In genomic region chr5:120569791-120570190, GRCm38 (mm10) we compare ENCODE assay signal across 17 mouse cellular contexts. TPM values are rescaled to one million over a fixed set of nuclear protein-coding genes. Genes with fewer than 3 reads are reported as not detected.
A peak's percentile ranks its signal among the peaks of the same experiment; 100 is the strongest.
DNase-seq lines count a peak whose midpoint lies in the region; ATAC-seq lines count a peak whose summit lies in the region.
"Had no signal": no experiment of that assay in that cellular context is flagged by ENCODE, and none has a peak within 500 bp of the region (broad histone marks: within the 10 kb centered on the region; RNA-seq: fewer than 3 reads in every experiment).

No protein-coding gene starts in this region.

- no peak overlapping the region for H3K9ac ChIP-seq in hindbrain, embryonic 14.5 days
- 0 out of 2 replicates have a peak overlapping the region, but pooled peaks have one; percentile 26 for H3K9ac ChIP-seq in neural tube, embryonic 13.5 days
- H3K9ac ChIP-seq in limb, embryonic 13.5 days, result peak overlapping the region; percentile 35; the same call in 1 of the 2 replicates
- H3K9ac ChIP-seq: kidney, embryonic 15.5 days; midbrain, embryonic 15.5 days had no signal

- no peak for DNase-seq in hindbrain, embryonic 14.5 days (ENCODE audit: low spot score)
- DNase-seq in hindbrain, embryonic 10.5 days (ENCODE audit: low spot score), result no peak
- DNase-seq in neural tube, embryonic 10.5 days (ENCODE audit: extremely low spot score, low spot score), result no peak
- DNase-seq in frontal cortex, postnatal 36 days (ENCODE audit: low spot score in 2 of 2), result no peak
- DNase-seq in adipocyte (ENCODE audit: low spot score), result no peak
- no peak for DNase-seq in adrenal gland, adult 8-10 months
- DNase-seq: adrenal gland, postnatal 36 days; cerebellum, postnatal 10 days; lung, adult 2 months; right cerebral cortex, postnatal 14 days; thymus, postnatal 14 days had no signal

- no peaks in the 10 kb centered on the region for H3K27me3 ChIP-seq in hindbrain, embryonic 14.5 days (ENCODE audit: control insufficient read depth, insufficient read depth, low read length)
- no peaks in the 10 kb centered on the region for H3K27me3 ChIP-seq in hindbrain, embryonic 10.5 days (ENCODE audit: insufficient read depth, poor library complexity, severe bottlenecking)
- no peaks in the 10 kb centered on the region for H3K27me3 ChIP-seq in neural tube, embryonic 13.5 days
- H3K27me3 ChIP-seq in limb, embryonic 13.5 days, result no peaks in the 10 kb centered on the region
- H3K27me3 ChIP-seq: midbrain, embryonic 15.5 days had no signal

- 94% methylated on average over 3 of the region's 3 CpGs for WGBS in hindbrain, embryonic 14.5 days
- 94% methylated on average over 3 of the region's 3 CpGs for WGBS in hindbrain, embryonic 10.5 days
- 93% methylated on average over 3 of the region's 3 CpGs for WGBS in neural tube, embryonic 13.5 days
- WGBS in limb, embryonic 13.5 days, result 72% methylated on average over 3 of the region's 3 CpGs

- no peak overlapping the region for H3K4me3 ChIP-seq in hindbrain, embryonic 14.5 days (replicated peaks; ENCODE audit: low read length)
- H3K4me3 ChIP-seq in hindbrain, embryonic 10.5 days, result no peak overlapping the region
- H3K4me3 ChIP-seq in neural tube, embryonic 13.5 days, result no peak overlapping the region
- no peak overlapping the region for H3K4me3 ChIP-seq in limb, embryonic 13.5 days
- H3K4me3 ChIP-seq: kidney, embryonic 15.5 days; left cerebral cortex, adult 2 months; midbrain, embryonic 15.5 days had no signal

- no peak for ATAC-seq in hindbrain, embryonic 14.5 days (ENCODE audit: low FRiP score)
- ATAC-seq in neural tube, embryonic 13.5 days (ENCODE audit: low read depth), result no peak
- no peak for ATAC-seq in limb, embryonic 13.5 days (ENCODE audit: low FRiP score, low read depth)
- ATAC-seq: forebrain, embryonic 14.5 days; midbrain, embryonic 15.5 days had no signal

- 0 out of 2 replicates have a peak overlapping the region, but pooled peaks have one; percentile 59 for H3K27ac ChIP-seq in hindbrain, embryonic 14.5 days
- H3K27ac ChIP-seq in hindbrain, embryonic 10.5 days, result no peak overlapping the region
- H3K27ac ChIP-seq in neural tube, embryonic 13.5 days (replicated peaks), result peak overlapping the region; percentile 96
- H3K27ac ChIP-seq in limb, embryonic 13.5 days, result peak overlapping the region; percentile 2; the same call in 1 of the 2 replicates
- H3K27ac ChIP-seq: left cerebral cortex, adult 2 months had no signal

- H3K9me3 ChIP-seq in hindbrain, embryonic 14.5 days (ENCODE audit: control insufficient read depth, low read length), result no peaks in the 10 kb centered on the region
- H3K9me3 ChIP-seq in hindbrain, embryonic 10.5 days, result no peaks in the 10 kb centered on the region
- H3K9me3 ChIP-seq in neural tube, embryonic 13.5 days, result no peaks in the 10 kb centered on the region
- H3K9me3 ChIP-seq in limb, embryonic 13.5 days, result no peaks in the 10 kb centered on the region
- H3K9me3 ChIP-seq: kidney, embryonic 15.5 days; midbrain, embryonic 15.5 days had no signal

- H3K4me1 ChIP-seq in hindbrain, embryonic 14.5 days (replicated peaks; ENCODE audit: control insufficient read depth, insufficient read depth, low read length), result peaks cover 73% of the 10 kb centered on the region
- H3K4me1 ChIP-seq in hindbrain, embryonic 10.5 days (replicated peaks), result peaks cover 74% of the 10 kb centered on the region
- peaks cover 83% of the 10 kb centered on the region for H3K4me1 ChIP-seq in neural tube, embryonic 13.5 days (replicated peaks)
- peaks cover 79% of the 10 kb centered on the region for H3K4me1 ChIP-seq in limb, embryonic 13.5 days

- no peak overlapping the region for H3K4me2 ChIP-seq in hindbrain, embryonic 14.5 days (replicated peaks)
- no peak overlapping the region for H3K4me2 ChIP-seq in neural tube, embryonic 13.5 days
- H3K4me2 ChIP-seq in limb, embryonic 13.5 days (replicated peaks), result no peak overlapping the region
- H3K4me2 ChIP-seq: kidney, embryonic 15.5 days; midbrain, embryonic 15.5 days had no signal

- H3K36me3 ChIP-seq in hindbrain, embryonic 14.5 days (replicated peaks; ENCODE audit: control insufficient read depth, insufficient read depth), result no peaks in the 10 kb centered on the region
- no peaks in the 10 kb centered on the region for H3K36me3 ChIP-seq in hindbrain, embryonic 10.5 days
- H3K36me3 ChIP-seq in neural tube, embryonic 13.5 days, result no peaks in the 10 kb centered on the region
- H3K36me3 ChIP-seq in limb, embryonic 13.5 days, result peaks cover 3% of the 10 kb centered on the region; the same call in 1 of the 2 replicates
- H3K36me3 ChIP-seq: midbrain, embryonic 15.5 days had no signal

RNA-seq across cellular contexts. Expression of gene Tpcn1, which starts 18.7 kb away (rescaled TPM):
- 13.4 and 15.7 TPM in 2 replicates for polyA plus RNA-seq in hindbrain, embryonic 14.5 days (2014; fragmentation: Nextera tagmentation; extraction: Ambion mirVana)
- 12.5 and 12.9 TPM in 2 replicates for polyA plus RNA-seq in hindbrain, embryonic 10.5 days (2016; fragmentation: Nextera tagmentation; extraction: Ambion mirVana)
- 22.4 and 22.5 TPM in 2 replicates for polyA plus RNA-seq in neural tube, embryonic 13.5 days (2015; fragmentation: Nextera tagmentation; extraction: Ambion mirVana)
- 23.7 and 24.0 TPM in 2 replicates for polyA plus RNA-seq in limb, embryonic 13.5 days (2015; fragmentation: Nextera tagmentation; extraction: Ambion mirVana)
- total RNA-seq in adrenal gland, adult 8-10 months (2022), result 10 to 100 TPM; 33.9 to 44.5 (median 40.0) TPM

RNA-seq across cellular contexts. Expression of gene Iqcd, which starts 19.0 kb away (rescaled TPM):
- polyA plus RNA-seq in hindbrain, embryonic 14.5 days (2014; fragmentation: Nextera tagmentation; extraction: Ambion mirVana), result 1.5 and 1.9 TPM in 2 replicates
- 1.3 and 2.8 TPM in 2 replicates for polyA plus RNA-seq in hindbrain, embryonic 10.5 days (2016; fragmentation: Nextera tagmentation; extraction: Ambion mirVana)
- 0.94 and 1.0 TPM in 2 replicates for polyA plus RNA-seq in neural tube, embryonic 13.5 days (2015; fragmentation: Nextera tagmentation; extraction: Ambion mirVana)
- 0.68 and 0.69 TPM in 2 replicates for polyA plus RNA-seq in limb, embryonic 13.5 days (2015; fragmentation: Nextera tagmentation; extraction: Ambion mirVana)
- total RNA-seq in adrenal gland, adult 8-10 months (2022), result 1 to 10 TPM in 2 of 4 experiments, under 1 TPM in 2; 0.42 to 1.8 (median 1.1) TPM

RNA-seq across cellular contexts. Expression of gene Rita1, which starts 42.6 kb away (rescaled TPM):
- polyA plus RNA-seq in hindbrain, embryonic 14.5 days (2014; fragmentation: Nextera tagmentation; extraction: Ambion mirVana), result 20.1 and 20.6 TPM in 2 replicates
- 19.0 and 19.6 TPM in 2 replicates for polyA plus RNA-seq in hindbrain, embryonic 10.5 days (2016; fragmentation: Nextera tagmentation; extraction: Ambion mirVana)
- 19.9 and 25.1 TPM in 2 replicates for polyA plus RNA-seq in neural tube, embryonic 13.5 days (2015; fragmentation: Nextera tagmentation; extraction: Ambion mirVana)
- 15.6 and 17.9 TPM in 2 replicates for polyA plus RNA-seq in limb, embryonic 13.5 days (2015; fragmentation: Nextera tagmentation; extraction: Ambion mirVana)
- total RNA-seq in adrenal gland, adult 8-10 months (2022), result 10 to 100 TPM; 17.0 to 30.2 (median 22.3) TPM

RNA-seq across cellular contexts. Expression of gene Ddx54, which starts 42.7 kb away (rescaled TPM):
- polyA plus RNA-seq in hindbrain, embryonic 14.5 days (2014; fragmentation: Nextera tagmentation; extraction: Ambion mirVana), result 27.8 and 29.8 TPM in 2 replicates
- 62.2 and 64.7 TPM in 2 replicates for polyA plus RNA-seq in hindbrain, embryonic 10.5 days (2016; fragmentation: Nextera tagmentation; extraction: Ambion mirVana)
- 44.6 and 45.7 TPM in 2 replicates for polyA plus RNA-seq in neural tube, embryonic 13.5 days (2015; fragmentation: Nextera tagmentation; extraction: Ambion mirVana)
- polyA plus RNA-seq in limb, embryonic 13.5 days (2015; fragmentation: Nextera tagmentation; extraction: Ambion mirVana), result 46.5 and 47.2 TPM in 2 replicates
- total RNA-seq in adrenal gland, adult 8-10 months (2022), result 10 to 100 TPM; 44.1 to 57.3 (median 56.5) TPM

RNA-seq across cellular contexts. Expression of gene Slc8b1, which starts 58.8 kb away (rescaled TPM):
- polyA plus RNA-seq in hindbrain, embryonic 14.5 days (2014; fragmentation: Nextera tagmentation; extraction: Ambion mirVana), result 1.3 and 1.4 TPM in 2 replicates
- polyA plus RNA-seq in hindbrain, embryonic 10.5 days (2016; fragmentation: Nextera tagmentation; extraction: Ambion mirVana), result 4.4 and 5.8 TPM in 2 replicates
- polyA plus RNA-seq in neural tube, embryonic 13.5 days (2015; fragmentation: Nextera tagmentation; extraction: Ambion mirVana), result 3.0 and 3.6 TPM in 2 replicates
- polyA plus RNA-seq in limb, embryonic 13.5 days (2015; fragmentation: Nextera tagmentation; extraction: Ambion mirVana), result 6.1 and 6.9 TPM in 2 replicates
- total RNA-seq in adrenal gland, adult 8-10 months (2022), result 10 to 100 TPM; 29.5 to 36.7 (median 34.1) TPM
